Mouse (Mus musculus) bone marrow macrophage, adult 2 months (primary cell): ENCODE measurements around the gene Polr2i.

Experiments used
- CTCF ChIP-seq: IDR thresholded peaks from 2 replicates; pipeline ENCODE4 v1.5.1; 2012; ENCODE audit warnings: low read depth, mild to moderate bottlenecking, low read length, moderate library complexity
- POLR2A ChIP-seq: IDR thresholded peaks from 2 replicates; pipeline ENCODE4 v1.6.1; 2012; ENCODE audit warnings: mild to moderate bottlenecking, low read depth, low read length, borderline replicate concordance

- TF ChIP-seq CTCF (no peak), POLR2A (no peak)
These were observed 12.3 kb upstream of the Polr2i start for GRCm38 (mm10) chr7:30219293-30220007.
